8 mouse cellular contexts compared by ENCODE assay signal in genomic region chr4:120825577-120826326, GRCm38 (mm10). TPM values are rescaled to one million over a fixed set of nuclear protein-coding genes. Genes with fewer than 3 reads are reported as not detected.
DNase-seq lines count a peak whose midpoint lies in the region; ATAC-seq and TF ChIP-seq lines count a peak whose summit lies in the region.

No protein-coding gene starts in this region.

- peak overlapping the region; percentile 75 for H3K4me3 ChIP-seq in cortical plate, adult 2 months (ENCODE audit: insufficient read depth, low read length)
- peak overlapping the region; percentile 95 for H3K4me3 ChIP-seq in megakaryocyte, embryonic 14.5 days (replicated peaks)

- peaks cover 2% of the 10 kb centered on the region; the same call in 1 of the 2 replicates for H3K4me1 ChIP-seq in cortical plate, adult 2 months (ENCODE audit: control insufficient read depth, insufficient read depth, low read length)
- peaks cover 42% of the 10 kb centered on the region for H3K4me1 ChIP-seq in megakaryocyte, embryonic 14.5 days

- peak overlapping the region; percentile 99 for H3K27ac ChIP-seq in cortical plate, adult 2 months (ENCODE audit: insufficient read depth, low read length)

- H3K36me3 ChIP-seq in megakaryocyte, embryonic 14.5 days (replicated peaks; ENCODE audit: low read length) = no peaks in the 10 kb centered on the region

- H3K27me3 ChIP-seq in megakaryocyte, embryonic 14.5 days (replicated peaks) = peaks cover 5% of the 10 kb centered on the region

- peak; percentile 97 for DNase-seq in gastrocnemius, adult 8-10 months (ENCODE audit: low spot score in 2 of 2)
- DNase-seq in hindlimb bud, embryonic 11.5 days (ENCODE audit: extremely low spot score, low read depth, low spot score) = peak; percentile 97
- peak; percentile 89 to 97 for DNase-seq in left cerebral cortex, adult 8-10 months (ENCODE audit: low spot score in 2 of 2)
- DNase-seq in right cerebral cortex, postnatal 10 days (ENCODE audit: low spot score in 2 of 2) = peak; percentile 98 to 99
- peak; percentile 94 to 97 for DNase-seq in urinary bladder, postnatal 36 days (ENCODE audit: low spot score in 2 of 2)

- H3K9me3 ChIP-seq in megakaryocyte, embryonic 14.5 days = no peaks in the 10 kb centered on the region

- ATAC-seq in activated CD4-positive, CD25-positive, alpha-beta regulatory T cell, adult 4 months = peak; percentile 93

- 0 out of 2 replicates have a peak, but pooled peaks have one; percentile 57 for TF ChIP-seq POLR2A in cortical plate, adult 2 months (IDR thresholded peaks at IDR 0.05; ENCODE audit: extremely low read depth, insufficient read depth, low read length)

- TF ChIP-seq CTCF in cortical plate, adult 2 months (IDR thresholded peaks at IDR 0.05; ENCODE audit: extremely low read depth, insufficient read depth, low read length) = no peak

RNA-seq across cellular contexts. Expression of gene Nfyc, which starts 5.6 kb away (rescaled TPM):
- polyA plus RNA-seq in activated CD4-positive, CD25-positive, alpha-beta regulatory T cell, adult 4 months (2017; shearing (Covaris generic)) = 10 to 100 TPM; 55.0 to 70.3 TPM
- polyA plus RNA-seq in cortical plate, adult 2 months (2012; rRNA removed) = 87.5 and 88.5 TPM in 2 replicates
- total RNA-seq in gastrocnemius, adult 8-10 months (2022) = 10 to 100 TPM; 38.3 to 42.7 (median 38.3) TPM
- 10 to 100 TPM; 42.4 to 48.9 (median 47.9) TPM for total RNA-seq in left cerebral cortex, adult 8-10 months (2022)
- 53.3 and 73.4 TPM in 2 replicates for polyA plus RNA-seq in megakaryocyte, embryonic 14.5 days (2012; ENCODE audit: insufficient read depth, low replicate concordance)

RNA-seq across cellular contexts. Expression of gene Rims3, which starts 28.9 kb away (rescaled TPM):
- polyA plus RNA-seq in activated CD4-positive, CD25-positive, alpha-beta regulatory T cell, adult 4 months (2017; shearing (Covaris generic)) = under 1 TPM; 0.68 to 0.99 TPM
- polyA plus RNA-seq in cortical plate, adult 2 months (2012; rRNA removed) = 95.7 and 102 TPM in 2 replicates
- under 1 TPM in 2 of 4 experiments, not detected in 2; 0.02 to 0.11 TPM for total RNA-seq in gastrocnemius, adult 8-10 months (2022)
- total RNA-seq in left cerebral cortex, adult 8-10 months (2022) = 100 to 1,000 TPM; 137 to 160 (median 147) TPM
- 0.06 TPM in 1 of 2 replicates, not detected in the other for polyA plus RNA-seq in megakaryocyte, embryonic 14.5 days (2012; ENCODE audit: insufficient read depth, low replicate concordance)

Comparison
In these comparisons a context has a peak if more than half of its experiments do, and no peak if none do; other contexts are left out.
1. Peak in every context shown above with its lines: DNase-seq, ATAC-seq, H3K4me3 ChIP-seq and H3K27ac ChIP-seq.
2. RNA of gene Rims3, which starts 28.9 kb away (polyA plus RNA-seq): 95.7 to 102 TPM in cortical plate, adult 2 months; 0.68 to 0.99 TPM in activated CD4-positive, CD25-positive, alpha-beta regulatory T cell, adult 4 months and 0.06 TPM in megakaryocyte, embryonic 14.5 days; every median in the first group is over 10 times any median in the second.